Mouse (Mus musculus): ENCODE measurements around the gene Znrf4. TPM values are rescaled to one million over a fixed set of nuclear protein-coding genes. Genes with fewer than 3 reads are reported as not detected.
A peak's percentile ranks its signal among the peaks of the same experiment; 100 is the strongest.

The Znrf4 gene
- total RNA-seq, 2 experiments from 2014 or later = not detected

GRCm38 (mm10) chr17:56493841-56494240 lies 18.4 kb downstream of the Znrf4 start:
- intact Hi-C loops (cut with DNase I) = no loop called here
- no peak for DNase-seq

DNA sequence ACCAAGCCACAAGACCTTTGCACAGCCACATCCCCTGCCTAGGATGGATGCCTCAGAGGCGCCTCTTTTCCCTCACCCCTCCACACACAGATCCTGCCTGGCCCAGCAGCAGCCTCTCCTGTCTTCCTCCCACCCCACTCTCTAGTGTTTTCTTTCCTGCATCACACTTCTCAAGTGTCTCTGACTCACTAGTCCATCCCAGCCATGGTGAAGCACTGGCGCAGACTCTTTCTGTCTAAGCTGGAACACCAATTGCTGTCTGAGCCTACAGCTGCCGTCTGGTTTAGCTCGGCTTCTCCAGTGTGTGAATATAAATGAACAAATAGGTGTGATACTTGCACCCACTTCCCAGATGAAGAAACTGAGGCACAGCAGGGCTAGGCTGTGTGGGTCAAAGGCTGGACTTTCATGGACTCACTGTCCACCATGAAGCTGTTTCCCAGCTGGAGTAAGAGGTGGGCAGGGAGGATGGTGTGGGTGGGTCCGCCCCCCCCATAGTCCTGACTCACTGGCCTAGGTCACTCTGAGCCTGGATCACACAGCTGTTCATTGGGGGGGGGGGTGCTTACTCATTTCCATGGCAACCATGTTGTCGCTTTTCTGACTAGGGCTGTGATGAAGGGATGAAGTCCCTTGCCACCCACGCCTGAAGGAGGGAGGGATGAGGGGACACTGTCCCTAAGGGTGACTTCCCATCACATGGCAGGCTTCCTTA lies 21.6 kb downstream of the Znrf4 start:
- intact Hi-C loops (cut with DNase I) = no loop called here
- no peak for DNase-seq

DNA sequence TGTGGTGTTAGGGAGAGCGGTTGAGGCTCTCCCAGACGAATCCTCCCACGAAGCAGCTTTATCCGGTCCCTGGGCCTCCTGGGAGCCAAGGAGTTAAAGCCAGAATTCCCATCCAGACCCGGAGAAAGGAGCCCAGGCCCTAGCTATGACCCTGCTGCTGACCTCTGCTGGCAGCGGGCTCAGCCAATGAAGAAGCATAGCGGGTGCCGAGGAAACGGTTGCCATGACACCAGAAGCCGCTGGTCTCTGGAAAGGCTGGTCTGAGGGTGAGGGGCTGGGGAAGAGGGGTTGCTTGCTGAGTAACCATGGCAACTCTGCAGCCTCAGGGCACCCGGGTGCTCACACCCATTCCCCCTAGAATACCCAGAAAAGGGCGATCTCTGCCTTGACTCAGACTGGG lies 24.2 kb downstream of the Znrf4 start:
- intact Hi-C loops (cut with DNase I) = no loop called here
- DNase-seq = no peak

DNA sequence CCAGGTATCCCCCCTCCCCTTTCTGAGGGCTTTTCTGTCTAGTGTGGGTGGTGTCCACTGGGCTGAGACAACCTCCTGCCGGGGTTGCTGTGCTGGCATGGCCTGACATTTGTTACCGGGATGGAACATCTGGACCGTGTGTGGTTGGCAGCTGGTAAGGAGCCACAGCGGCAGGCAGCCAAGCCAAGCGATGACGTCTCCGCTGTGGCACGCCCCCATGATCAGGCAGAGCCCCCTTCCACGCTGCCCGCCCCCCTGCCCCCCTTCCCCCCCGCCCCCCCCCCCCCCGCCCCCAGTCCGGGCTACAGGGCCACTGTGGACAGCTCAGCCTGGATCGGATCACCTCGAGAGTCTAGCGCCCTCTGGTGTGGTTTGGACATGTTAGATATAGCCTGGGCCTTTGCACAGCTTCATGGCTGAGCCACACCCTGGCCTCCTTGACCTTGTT lies 24.8 kb downstream of the Znrf4 start:
- intact Hi-C loops (cut with DNase I) = no loop called here
- DNase-seq = peak in 1 of 2 experiments; percentile 69

- intact Hi-C loops (cut with DNase I) = no loop called here
Observed at GRCm38 (mm10) chr17:56485926-56486325, 26.3 kb downstream of the Znrf4 start.

GRCm38 (mm10) chr17:56485118-56485517 lies 27.1 kb downstream of the Znrf4 start:
- DNase-seq = no peak
- intact Hi-C loops (cut with DNase I) = no loop called here

More at GRCm38 (mm10) chr17:56485926-56486325, 26.3 kb downstream of the Znrf4 start:
- no peak for DNase-seq

- intact Hi-C loops (cut with DNase I) = no loop called here
- no peak for DNase-seq
Observed at GRCm38 (mm10) chr17:56482671-56483070, 29.6 kb downstream of the Znrf4 start.

- DNase-seq = peak; percentile 80 to 87
- intact Hi-C loops (cut with DNase I) = loop anchor here (2.0 kb wide), 2 partner anchors 53 to 123 kb away; no protein-coding TSS in a partner anchor
Observed at GRCm38 (mm10) chr17:56479358-56479757, 32.9 kb downstream of the Znrf4 start.

DNA sequence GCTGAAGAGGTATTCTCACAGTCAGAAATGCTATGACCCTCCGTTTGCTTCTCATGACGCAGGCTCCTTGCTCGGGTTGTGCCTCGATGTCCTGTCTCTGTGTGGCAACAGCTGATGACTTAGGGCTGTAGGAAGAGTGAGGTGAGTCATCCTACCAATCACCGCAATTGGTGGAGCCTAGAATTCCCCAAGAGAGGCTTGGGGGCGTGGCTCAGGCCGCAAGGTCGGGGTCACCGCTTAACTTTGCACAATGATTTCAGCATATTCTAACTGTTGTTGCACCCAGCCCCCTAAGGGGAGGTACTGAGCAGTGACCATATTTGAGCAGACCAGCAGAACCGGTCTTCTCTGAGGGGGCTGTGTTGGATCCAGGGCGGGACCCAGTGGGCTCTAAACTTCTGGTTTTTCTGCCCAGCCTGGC lies 34.0 kb downstream of the Znrf4 start:
- DNase-seq = no peak
- intact Hi-C loops (cut with DNase I) = loop anchor here (2.0 kb wide), 2 partner anchors 51 to 121 kb away; no protein-coding TSS in a partner anchor

DNA sequence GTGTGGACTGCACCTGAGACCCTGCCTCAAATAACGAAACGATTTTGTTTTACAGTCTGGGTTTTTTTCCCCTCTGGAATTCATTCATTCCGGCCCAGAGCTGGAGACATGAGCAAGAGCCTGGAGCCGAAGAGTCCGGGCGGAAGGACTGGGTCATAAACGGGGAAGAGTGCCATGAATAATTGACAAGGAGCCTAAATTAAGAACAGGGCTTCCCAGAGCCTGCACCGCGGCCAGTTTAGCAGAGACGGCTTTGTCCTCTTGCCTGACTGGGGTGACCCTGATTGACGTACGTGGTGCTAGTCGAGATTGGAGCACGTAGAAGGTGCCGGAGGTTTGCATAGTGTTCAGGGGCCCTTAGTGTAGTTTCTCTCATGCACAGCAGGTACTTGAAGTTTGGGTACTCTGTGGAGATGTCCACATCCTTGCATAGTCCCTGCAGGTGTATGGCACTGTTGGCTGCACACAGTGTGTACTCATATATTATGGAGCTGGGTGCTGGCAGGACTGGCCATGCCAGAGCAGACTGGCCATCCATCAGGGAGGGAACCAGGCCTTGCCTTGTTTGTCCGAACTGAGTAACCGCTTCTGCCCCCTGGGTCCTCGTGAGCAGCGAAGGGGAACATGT lies 34.9 kb downstream of the Znrf4 start:
- DNase-seq = peak; percentile 40 to 42
- intact Hi-C loops (cut with DNase I) = no loop called here

- intact Hi-C loops (cut with DNase I) = no loop called here
Observed at GRCm38 (mm10) chr17:56476402-56476752, 35.9 kb downstream of the Znrf4 start, which contains the start of gene Ptprs. Gene Ptprs, minus strand, starts transcription at chr17:56476483.

DNA sequence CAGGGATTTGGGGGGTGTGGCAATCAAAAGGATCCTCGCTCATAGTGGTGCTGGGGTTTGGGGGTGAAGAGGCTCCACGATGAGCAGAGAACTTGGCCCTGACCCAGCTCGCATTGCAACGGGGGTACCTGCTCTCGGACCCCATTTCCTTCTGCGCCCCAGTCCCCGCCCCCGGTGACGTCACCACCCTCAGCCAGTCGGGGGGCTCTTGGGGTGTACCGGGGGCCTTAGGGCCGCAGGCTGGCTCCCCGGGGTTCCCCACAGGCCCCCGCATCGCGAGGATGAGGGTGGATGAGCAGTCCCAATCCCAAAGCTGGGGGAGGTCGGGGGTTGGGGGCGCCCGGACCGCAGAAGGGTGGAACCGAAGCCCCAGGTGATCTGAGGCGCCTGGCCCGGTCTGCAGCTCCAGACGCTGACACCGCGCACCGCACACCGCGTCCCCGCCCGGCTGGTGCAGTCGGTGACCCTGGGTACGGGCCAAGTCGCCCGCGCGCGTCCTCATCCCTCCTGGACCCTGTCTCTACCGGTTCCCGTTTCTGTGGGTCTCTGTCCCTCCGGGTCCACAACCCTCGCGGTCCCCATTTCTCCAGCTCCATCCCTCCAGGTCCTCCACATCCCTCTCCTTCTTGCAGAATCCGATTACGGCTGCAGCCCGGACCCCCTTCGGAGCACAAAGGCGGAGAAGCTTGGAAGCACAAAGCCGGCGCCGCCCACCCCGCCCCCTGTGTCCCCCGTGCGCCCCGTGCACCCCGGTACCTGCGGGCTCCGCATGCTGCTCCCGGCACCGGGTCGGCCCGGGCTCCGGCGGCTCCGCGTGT lies 36.4 kb downstream of the Znrf4 start:
- intact Hi-C loops (cut with DNase I) = no loop called here
- DNase-seq = peak; percentile 23 to 37

More at GRCm38 (mm10) chr17:56476402-56476752, 35.9 kb downstream of the Znrf4 start, which contains the start of gene Ptprs:
- peak; percentile 93 to 94 for DNase-seq

DNA sequence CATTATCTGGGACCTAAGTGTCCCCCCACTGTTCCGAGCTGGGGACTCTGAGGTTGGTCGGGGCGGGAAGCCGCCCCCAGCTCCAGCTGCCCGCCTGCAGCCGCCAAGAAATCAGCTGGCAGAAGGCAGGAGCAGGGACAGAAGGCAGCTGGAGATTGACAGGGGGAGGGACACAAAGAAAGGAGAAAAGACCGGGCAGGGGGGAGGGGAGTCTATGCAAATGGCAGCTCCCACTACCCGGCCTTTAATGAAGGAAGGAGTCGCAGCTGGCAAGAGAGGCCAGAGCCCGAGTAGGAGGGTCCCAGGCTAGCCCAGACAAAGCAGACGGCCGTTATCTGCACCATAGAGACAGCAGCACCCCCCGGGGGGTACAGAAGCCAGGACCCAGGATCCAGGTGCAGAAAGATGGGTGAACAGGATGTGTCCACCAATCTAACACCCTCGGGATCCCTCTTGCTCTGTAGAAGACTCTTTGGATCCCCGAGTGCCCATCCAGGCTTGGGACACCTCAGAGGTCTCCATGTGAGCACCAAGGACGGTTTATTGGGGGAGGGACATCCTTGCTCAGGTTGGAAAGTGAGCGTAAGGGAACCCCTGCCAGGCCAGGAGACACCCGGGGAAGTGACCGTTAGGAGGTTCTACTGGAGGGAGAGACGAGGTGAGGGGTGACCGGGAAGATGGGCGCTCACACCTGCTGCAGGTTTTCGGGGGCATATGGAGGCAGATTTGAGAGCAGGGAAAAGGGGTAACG lies 37.2 kb downstream of the Znrf4 start:
- DNase-seq = peak; percentile 57 to 62
- intact Hi-C loops (cut with DNase I) = no loop called here

DNA sequence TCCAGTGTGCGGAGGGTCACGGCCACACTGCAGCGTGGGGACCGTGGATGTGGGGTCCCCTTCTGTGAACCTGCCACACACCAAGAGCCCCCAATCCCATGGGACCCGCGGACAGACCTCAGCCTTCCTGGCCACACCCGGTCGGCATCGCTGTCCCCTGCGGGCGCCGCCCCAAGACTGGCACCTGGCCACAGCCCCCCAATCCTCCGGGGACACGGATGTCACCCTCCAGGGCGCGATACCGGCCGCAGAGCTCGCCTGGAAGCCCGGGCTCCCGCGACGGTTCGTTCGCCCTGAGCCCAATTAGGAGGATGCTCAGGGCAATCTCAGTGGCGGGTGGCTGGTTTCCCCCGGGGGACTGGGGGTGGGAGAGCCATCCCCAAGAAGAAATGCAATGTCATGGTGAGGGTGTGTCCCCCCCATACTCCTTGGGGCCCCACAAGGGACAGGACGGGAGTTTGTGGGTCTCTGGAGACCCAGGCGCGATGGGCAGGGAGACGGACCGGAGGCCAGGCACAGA lies 37.9 kb downstream of the Znrf4 start:
- DNase-seq = peak in 1 of 2 experiments; percentile 35
- intact Hi-C loops (cut with DNase I) = no loop called here

GRCm38 (mm10) chr17:56473611-56473905 lies 38.7 kb downstream of the Znrf4 start:
- intact Hi-C loops (cut with DNase I) = no loop called here
- no peak for DNase-seq

- intact Hi-C loops (cut with DNase I) = no loop called here
- DNase-seq = peak; percentile 63 to 78
Observed at GRCm38 (mm10) chr17:56472733-56473610, 39.3 kb downstream of the Znrf4 start.

- intact Hi-C loops (cut with DNase I) = no loop called here
- DNase-seq = no peak
Observed at GRCm38 (mm10) chr17:56472121-56472520, 40.1 kb downstream of the Znrf4 start.

GRCm38 (mm10) chr17:56471136-56471535 lies 41.1 kb downstream of the Znrf4 start:
- intact Hi-C loops (cut with DNase I) = no loop called here

DNA sequence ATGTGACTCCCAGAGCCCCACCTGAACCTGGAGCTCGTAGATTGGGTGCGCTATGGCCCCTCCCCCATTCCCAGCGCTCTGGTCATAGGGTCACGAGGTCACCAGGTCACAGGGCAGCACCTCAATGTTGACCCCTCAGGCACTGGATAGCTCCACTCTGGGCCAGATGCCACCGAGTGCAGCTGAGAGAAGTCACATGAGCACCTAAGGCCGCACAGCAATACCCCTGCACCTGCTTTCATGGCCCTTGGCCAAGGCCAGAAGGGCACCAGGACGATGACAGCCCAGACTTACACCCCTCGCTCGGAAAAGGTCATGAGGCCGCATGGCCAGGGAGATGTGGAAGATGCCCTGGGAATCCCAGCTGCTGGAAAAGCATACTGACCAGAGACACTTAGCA lies 41.7 kb downstream of the Znrf4 start:
- DNase-seq = peak in 1 of 2 experiments; percentile 2
- intact Hi-C loops (cut with DNase I) = no loop called here

More at GRCm38 (mm10) chr17:56471136-56471535, 41.1 kb downstream of the Znrf4 start:
- no peak for DNase-seq

Data from heart, postnatal 10 days (tissue).